Mouse (Mus musculus): ENCODE measurements at regions not wholly inside any gene's neighbourhood (a gene's known extent, or its start where the extent isn't known, plus 50 kb on each side); places are given as distances from the start of the nearest gene placed in this dataset.

- no peak for DNase-seq (ENCODE audit: low read depth, low spot score)
These were observed 138.6 kb upstream of the Zc3h12a start for GRCm38 (mm10) chr4:125266212-125266611.

GRCm38 (mm10) chr4:125265575-125265974 lies 137.9 kb upstream of the Zc3h12a start:
- no peak for DNase-seq (ENCODE audit: low read depth, low spot score)

DNA sequence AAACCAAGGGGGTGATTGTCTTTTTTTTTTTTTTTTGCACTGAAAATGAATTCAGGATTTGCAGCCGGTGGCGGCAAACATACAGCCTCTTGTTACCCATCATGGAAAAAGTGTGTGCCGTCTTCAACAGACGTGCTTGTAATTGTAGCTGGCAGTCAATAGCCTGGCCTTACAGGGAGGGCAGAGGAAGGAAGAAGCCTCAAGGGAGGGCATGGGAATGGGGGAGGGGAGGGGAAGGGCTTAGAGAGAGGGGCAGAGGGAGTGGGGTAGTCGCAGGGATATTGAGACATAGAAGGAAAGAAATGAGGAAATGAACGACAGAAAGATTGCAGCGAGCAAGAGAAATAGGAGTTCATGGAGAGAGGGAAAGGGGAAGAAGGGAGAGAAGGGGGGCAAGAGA lies 137.4 kb upstream of the Zc3h12a start:
- no peak for DNase-seq (ENCODE audit: low read depth, low spot score)

DNA sequence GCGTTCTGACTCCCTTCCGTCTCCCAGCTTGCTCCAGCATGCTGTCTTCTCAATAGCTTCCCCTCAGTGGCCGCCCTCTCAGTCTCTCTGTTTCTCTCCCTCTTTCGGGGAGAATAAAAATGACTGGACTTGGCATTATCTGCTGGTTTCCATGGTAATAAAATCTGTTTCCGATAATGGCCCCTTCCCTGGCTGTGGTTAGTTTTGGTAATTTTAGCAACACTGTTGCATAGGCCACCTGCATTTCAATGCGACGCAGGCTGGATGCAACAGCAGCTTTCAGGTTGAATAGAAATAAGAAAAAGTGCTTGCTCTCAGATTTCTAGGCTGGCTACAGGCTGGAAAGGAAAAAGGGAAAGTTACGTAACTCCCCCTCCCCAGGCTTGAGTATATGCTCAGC lies 133.9 kb upstream of the Zc3h12a start:
- DNase-seq (ENCODE audit: low read depth, low spot score), result no peak

DNA sequence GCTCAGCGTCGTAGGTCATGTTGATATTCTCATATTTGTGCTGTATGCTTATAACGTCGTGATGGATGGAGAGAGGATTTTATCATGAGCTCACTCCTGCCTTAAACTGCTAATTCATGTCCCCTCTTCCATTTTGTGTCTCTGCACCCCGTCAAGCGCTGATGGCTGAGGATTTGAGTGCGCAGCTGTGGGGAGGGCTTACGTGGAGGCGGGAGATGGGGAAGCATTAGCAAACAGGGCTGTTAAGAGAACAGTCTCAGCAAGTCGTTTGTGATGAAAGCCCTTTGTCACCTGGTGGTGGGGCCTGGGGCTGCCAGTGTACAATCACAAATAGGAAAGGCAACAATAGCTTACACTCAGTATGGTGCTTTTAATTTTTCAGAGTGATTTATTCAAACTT lies 131.7 kb upstream of the Zc3h12a start:
- DNase-seq (ENCODE audit: low read depth, low spot score), result no peak

DNA sequence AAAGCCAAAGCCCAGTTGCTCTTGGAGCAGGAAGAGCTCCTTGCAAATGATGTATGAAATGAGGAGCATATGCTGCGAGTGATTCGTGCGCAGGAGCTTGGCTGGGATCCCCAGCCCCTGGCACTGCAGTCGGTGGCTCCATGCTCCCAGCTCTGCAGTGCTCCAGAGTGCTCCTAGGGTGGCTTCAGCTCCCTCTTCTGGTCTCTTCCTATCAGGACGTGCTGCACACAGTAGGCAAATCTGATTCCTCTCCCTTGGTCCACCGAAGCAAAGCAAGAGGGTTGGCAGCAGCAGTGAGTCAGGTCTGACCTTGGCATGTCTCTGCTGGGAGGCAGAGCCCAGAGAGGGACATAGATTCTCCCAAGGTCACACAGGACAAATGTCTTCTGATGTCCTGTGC lies 130.3 kb upstream of the Zc3h12a start:
- no peak for DNase-seq (ENCODE audit: low read depth, low spot score)

DNA sequence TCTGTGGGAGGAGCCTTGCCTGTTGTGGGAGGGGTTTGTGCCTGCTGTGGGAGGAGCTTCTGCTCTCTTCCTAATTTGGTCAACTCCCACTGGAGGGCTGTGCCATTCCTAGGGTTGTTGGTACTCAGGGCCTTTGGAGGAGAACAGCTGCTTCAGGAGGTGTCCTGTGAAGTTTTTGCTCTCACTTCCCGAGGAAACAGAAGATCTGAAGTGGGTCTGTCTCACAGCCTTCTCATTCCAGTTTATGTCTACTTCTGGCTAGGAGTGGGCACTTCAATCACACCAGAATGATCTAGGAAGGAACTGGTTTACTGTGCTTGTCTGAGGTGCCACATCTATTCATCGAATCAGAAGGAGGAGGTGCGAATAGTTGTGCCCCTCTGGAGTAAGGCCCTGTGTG lies 125.5 kb upstream of the Zc3h12a start:
- DNase-seq (ENCODE audit: low read depth, low spot score), result no peak

DNA sequence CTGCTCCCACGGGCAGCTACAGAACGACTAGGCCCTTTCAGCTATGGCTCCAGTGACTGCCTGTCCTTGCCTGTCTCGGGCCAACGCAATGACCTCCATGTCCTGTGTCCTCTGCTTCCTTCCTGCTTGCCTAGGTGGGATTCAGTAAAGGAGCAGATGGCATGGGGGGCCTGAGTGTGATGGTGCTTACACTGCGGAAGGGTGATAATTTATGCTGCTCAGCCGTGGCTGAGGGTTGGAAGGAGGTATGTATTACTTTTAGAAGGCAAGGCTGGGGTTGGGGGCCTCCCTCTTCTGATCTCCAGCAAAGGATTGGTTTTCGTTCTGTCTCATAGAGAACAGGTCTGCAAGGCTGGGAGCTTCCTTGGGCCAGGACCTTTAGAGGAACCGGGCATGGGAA lies 124.6 kb upstream of the Zc3h12a start:
- DNase-seq (ENCODE audit: low read depth, low spot score), result no peak

DNA sequence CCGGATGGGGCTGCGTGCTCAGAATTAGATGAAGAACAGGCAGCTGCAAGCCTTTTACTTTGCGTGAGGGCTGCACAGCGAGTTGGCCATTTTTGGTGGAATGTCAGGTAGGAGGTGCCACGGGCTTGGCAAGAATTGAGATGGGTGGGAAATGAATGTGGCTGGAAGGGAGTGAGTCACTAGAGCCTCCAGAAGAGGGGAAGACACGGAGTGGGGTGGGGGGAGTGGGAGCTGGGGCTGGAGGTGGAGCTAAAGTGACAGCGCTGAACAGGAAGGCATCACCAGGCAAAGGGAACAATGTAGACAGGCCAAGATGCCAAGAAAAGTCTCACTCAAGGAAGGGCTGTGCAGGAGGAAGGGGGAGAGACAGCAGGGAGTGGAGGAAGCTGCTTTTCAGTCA lies 121.4 kb upstream of the Zc3h12a start:
- DNase-seq (ENCODE audit: low read depth, low spot score), result no peak

- DNase-seq (ENCODE audit: low read depth, low spot score), result no peak
These were observed 118.5 kb upstream of the Zc3h12a start for GRCm38 (mm10) chr4:125246171-125246570.

GRCm38 (mm10) chr4:125242512-125242911 lies 114.9 kb upstream of the Zc3h12a start:
- DNase-seq (ENCODE audit: low read depth, low spot score), result no peak

DNA sequence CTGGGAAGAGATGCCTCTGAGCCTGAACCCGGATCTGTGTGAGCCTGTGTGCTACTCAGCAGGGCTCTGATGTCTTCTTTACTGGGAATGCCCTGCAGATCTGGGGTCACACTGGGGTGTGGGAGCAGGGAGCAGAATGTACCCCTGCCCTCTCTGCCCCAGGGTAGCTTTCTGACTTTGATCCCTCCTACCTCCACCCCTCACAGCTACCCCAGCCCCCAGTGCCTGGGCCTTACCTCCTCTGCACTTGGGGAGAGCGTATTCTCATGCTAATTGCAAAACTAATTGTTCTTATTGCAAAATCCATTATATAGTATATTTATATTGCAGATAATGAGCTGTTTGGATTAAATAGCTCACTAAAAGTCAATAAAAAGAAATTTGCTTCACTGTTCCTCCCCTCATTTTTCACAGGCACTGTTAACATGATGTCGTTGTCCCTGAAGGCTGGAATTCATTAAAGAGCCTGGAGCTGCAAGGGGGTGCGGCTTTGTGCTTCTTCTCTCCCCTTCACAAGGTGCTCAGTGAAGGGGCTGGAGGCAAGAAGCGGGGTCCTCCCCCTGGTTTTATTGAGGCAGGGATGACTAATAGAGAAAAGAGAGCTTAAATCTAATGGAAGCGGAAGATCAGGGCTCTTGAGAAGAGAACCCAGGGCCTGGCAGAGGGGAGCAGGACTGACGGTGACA lies 114.1 kb upstream of the Zc3h12a start:
- no peak for DNase-seq (ENCODE audit: low read depth, low spot score)

DNA sequence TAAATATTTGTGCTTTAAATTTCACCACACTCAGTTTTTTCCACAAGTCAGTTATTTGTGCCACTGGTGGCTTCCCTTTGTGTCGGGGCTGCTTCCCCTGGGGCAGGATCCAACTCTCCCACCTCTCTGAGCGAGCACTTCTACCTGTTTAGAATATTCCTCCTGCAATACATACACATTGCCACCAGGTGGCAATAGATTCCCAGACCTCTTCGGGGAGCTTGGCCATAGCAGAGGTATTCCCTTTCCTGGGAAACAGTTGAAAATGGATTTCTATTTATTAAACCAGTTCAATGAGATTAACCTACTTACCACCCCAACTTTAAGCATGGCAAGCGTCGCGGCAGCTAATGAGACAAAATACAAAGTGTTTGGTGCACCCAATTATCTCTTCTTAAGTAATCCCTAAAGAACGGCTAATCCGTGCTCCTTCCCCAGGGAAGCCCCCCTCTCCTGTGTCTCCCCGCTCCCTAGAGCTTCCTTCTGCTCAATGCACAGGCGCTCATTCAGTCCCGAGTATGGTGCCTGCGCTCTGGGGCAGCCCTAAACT lies 104.1 kb upstream of the Zc3h12a start:
- peak; percentile 9 for DNase-seq (ENCODE audit: low read depth, low spot score)

GRCm38 (mm10) chr4:125227194-125227593 lies 99.6 kb upstream of the Zc3h12a start:
- DNase-seq (ENCODE audit: low read depth, low spot score), result no peak

GRCm38 (mm10) chr4:125222922-125223321 lies 95.3 kb upstream of the Zc3h12a start:
- DNase-seq (ENCODE audit: low read depth, low spot score), result no peak

GRCm38 (mm10) chr4:125220314-125220713 lies 92.7 kb upstream of the Zc3h12a start:
- no peak for DNase-seq (ENCODE audit: low read depth, low spot score)

GRCm38 (mm10) chr4:125219209-125219608 lies 91.6 kb upstream of the Zc3h12a start:
- DNase-seq (ENCODE audit: low read depth, low spot score), result no peak

GRCm38 (mm10) chr4:125214306-125214705 lies 86.7 kb upstream of the Zc3h12a start:
- no peak for DNase-seq (ENCODE audit: low read depth, low spot score)

DNA sequence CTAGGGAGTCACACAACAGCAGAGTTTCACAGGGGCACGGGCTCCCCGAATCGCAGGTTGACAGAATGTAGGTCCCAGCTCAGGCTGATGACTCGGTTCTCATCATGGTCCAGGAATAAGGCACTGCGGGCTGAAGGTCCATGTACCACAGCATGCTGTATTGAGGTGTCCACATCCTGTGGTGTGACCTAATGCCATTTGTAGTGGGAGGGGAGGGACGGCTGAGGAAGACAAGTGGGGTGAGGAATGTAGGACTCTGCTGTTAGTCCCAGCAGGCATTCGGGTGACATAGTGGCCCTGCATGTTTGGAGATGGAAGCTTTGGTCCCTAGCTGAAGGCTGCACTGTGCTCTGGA lies 84.5 kb upstream of the Zc3h12a start:
- DNase-seq (ENCODE audit: low read depth, low spot score), result no peak

DNA sequence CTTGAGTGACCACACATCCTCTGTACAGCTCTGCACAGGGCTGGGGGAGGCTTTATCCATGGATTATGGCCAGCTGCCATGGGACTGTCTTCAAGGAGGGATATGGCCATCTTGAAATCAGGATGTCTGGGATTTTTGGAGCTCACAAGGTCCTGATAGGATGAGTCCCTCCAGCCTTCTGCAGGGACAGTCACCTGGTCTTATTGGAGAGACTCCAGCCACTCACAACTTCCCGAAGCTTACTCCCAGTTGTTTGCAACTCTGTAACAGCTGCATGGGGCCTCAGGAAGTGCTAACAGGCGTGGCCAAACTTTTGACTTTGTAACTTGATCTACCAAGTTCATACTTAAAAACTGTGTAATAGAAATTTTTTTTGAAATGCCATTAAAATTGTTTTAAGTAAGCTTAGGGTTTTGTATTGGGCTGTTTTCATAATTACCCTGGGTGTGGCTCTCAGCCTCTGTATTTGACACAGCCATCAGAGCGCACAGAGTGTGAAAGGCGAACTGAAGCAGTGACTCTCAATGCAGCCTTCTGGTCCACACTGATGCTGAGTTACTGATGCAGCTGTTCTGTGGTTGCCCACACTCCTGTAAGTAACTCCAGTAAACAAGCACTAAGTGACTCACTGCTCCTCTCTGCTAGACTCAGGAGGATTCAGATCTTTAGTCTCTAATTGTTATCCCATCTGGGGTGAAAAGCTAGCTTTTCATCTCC lies 84.0 kb upstream of the Zc3h12a start:
- no peak for DNase-seq (ENCODE audit: low read depth, low spot score)

GRCm38 (mm10) chr4:125210719-125211118 lies 83.1 kb upstream of the Zc3h12a start:
- no peak for DNase-seq (ENCODE audit: low read depth, low spot score)

GRCm38 (mm10) chr4:125208136-125208915 lies 80.7 kb upstream of the Zc3h12a start:
- no peak for DNase-seq (ENCODE audit: low read depth, low spot score)

All from c-Kit-negative CD71-positive TER-119-positive erythroid progenitor cells, embryonic 14.5 days (primary cell).